Mouse (Mus musculus): ENCODE data around the gene Nodal.

GRCm38 (mm10) chr10:61468900-61469299 is 51.1 kb downstream of the Nodal start:
- TF ChIP-seq POLR2A (IDR thresholded peaks at IDR 0.05; ENCODE audit: borderline replicate concordance, control insufficient read depth, low read depth, low read length) (no peak), CTCF (IDR thresholded peaks at IDR 0.05; ENCODE audit: control insufficient read depth, insufficient read depth, low read length) (no peak)
